Mouse (Mus musculus): ENCODE measurements around the gene C1qtnf5. TPM values are rescaled to one million over a fixed set of nuclear protein-coding genes. Genes with fewer than 3 reads are reported as not detected.

The C1qtnf5 gene
- polyA plus RNA-seq, 1 experiment: 7.0 TPM

DNA sequence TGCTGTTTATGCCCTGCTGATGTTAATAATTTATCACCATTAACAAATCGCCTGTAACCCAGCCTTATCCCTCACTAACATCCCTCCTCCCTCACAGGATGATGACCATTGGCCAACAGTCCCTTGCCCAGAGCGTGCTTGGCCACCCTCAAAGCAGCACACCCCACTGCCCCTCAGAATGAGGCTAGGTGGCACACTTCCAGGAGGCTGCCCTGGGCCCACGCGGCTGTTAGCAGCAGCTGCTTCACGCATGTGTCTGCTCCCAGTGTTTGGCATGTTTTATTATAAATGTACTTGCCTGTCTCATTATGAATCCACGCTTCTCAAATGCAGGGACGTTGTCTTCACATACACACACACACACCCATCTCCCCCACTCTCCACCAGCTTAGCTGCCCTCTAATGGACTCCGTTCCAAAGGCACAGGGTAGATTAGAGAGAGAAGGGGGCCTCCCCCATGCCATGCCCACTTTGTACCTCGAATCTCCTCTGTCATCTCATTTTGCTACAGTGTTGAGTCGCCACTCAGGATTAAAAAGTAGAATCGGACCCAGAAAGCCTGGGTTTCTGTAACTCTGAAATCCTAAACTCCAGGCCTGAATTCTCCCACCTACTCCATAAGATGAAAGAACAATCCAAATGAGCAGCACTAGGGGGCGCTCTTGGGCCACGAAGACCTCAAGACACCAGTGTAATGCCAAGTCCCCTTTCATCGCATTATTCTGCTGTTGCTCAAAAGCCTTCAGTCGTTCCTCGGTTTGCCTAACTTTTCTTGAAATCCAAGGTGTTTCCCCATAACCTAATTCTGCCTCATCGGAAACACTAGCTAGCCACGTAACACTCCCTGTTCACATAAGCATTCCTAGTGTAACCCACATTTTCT, 18.7 kb downstream of the C1qtnf5 start:
- Histone ChIP-seq H3K4me1 (ENCODE audit: control insufficient read depth, insufficient read depth, insufficient read length, low read length) (peaks cover 21% of the 10 kb centered on the region), H3K4me3 (ENCODE audit: low read depth, low read length) (no peak overlapping the region), H3K36me3 (ENCODE audit: control insufficient read depth, insufficient read depth, low read length) (no peaks in the 10 kb centered on the region), H3K27me3 (ENCODE audit: control insufficient read depth, insufficient read depth, low read length) (no peaks in the 10 kb centered on the region; the same call in 1 of the 2 replicates), H3K27ac (ENCODE audit: insufficient read depth, low read depth, low read length) (no peak overlapping the region)
- 34% methylated on average over 18 of the region's 18 CpGs for WGBS
- TF ChIP-seq CTCF (IDR thresholded peaks at IDR 0.05; ENCODE audit: extremely low read depth, insufficient read length, insufficient replicate concordance, low read depth, low read length) (peak; percentile 83; the same call in 1 of the 2 replicates), POLR2A (IDR thresholded peaks at IDR 0.05; ENCODE audit: low read depth, low read length) (no peak)

DNA sequence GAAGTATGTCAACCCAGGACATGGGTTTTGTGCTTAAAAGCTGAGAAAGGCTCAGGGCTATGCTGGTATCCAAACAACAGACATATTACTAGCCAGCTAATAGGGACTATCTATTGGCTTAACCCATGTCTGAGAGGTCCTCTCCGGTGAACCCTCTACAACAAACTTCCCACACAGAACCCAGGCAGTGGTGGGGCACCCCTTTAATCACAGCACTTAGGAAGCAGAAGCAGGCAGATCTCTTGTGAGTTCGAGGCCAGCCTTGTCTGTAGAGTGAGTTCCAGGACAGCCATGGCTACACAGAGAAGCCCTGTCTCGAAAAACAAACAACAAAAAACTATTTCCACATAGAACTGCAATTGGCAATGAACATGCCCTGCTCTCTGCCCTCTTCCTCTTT, 19.7 kb downstream of the C1qtnf5 start:
- H3K27ac ChIP-seq (ENCODE audit: insufficient read depth, low read depth, low read length): no peak overlapping the region
- 53% methylated on average over 3 of the region's 3 CpGs for WGBS
- H3K36me3 ChIP-seq (ENCODE audit: control insufficient read depth, insufficient read depth, low read length): no peaks in the 10 kb centered on the region
- H3K4me3 ChIP-seq (ENCODE audit: low read depth, low read length): no peak overlapping the region
- peaks cover 21% of the 10 kb centered on the region for H3K4me1 ChIP-seq (ENCODE audit: control insufficient read depth, insufficient read depth, insufficient read length, low read length)
- H3K27me3 ChIP-seq (ENCODE audit: control insufficient read depth, insufficient read depth, low read length): peaks cover 2% of the 10 kb centered on the region; the same call in 1 of the 2 replicates
- TF ChIP-seq CTCF (IDR thresholded peaks at IDR 0.05; ENCODE audit: extremely low read depth, insufficient read length, insufficient replicate concordance, low read depth, low read length) (no peak), POLR2A (IDR thresholded peaks at IDR 0.05; ENCODE audit: low read depth, low read length) (no peak)

DNA sequence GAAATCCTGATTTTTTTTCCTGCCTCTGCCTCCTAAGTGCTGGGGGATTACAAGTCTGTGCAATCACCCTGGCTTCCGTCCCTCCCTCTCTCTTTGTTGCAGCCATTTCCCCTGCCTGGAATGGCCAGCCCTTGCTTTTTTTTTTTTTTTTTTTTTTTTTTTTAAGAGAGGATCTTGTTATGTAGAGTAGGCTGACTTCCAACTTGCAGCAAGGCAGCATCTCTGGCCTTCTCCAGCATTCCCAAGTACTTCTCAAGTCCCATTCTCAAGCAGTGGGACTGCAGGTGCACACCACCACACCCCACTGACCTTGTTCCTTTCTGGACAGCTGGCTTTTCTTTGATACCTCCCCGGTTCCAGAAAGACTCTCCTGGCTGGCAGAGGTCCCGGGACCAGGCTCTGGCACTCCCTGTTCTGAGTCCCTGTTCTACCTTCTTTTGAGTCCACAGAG, 20.3 kb downstream of the C1qtnf5 start:
- Histone ChIP-seq H3K27ac (ENCODE audit: insufficient read depth, low read depth, low read length) (no peak overlapping the region), H3K27me3 (ENCODE audit: control insufficient read depth, insufficient read depth, low read length) (peaks cover 4% of the 10 kb centered on the region; the same call in 1 of the 2 replicates), H3K4me1 (ENCODE audit: control insufficient read depth, insufficient read depth, insufficient read length, low read length) (peaks cover 21% of the 10 kb centered on the region), H3K36me3 (ENCODE audit: control insufficient read depth, insufficient read depth, low read length) (no peaks in the 10 kb centered on the region), H3K4me3 (ENCODE audit: low read depth, low read length) (no peak overlapping the region)
- 20% methylated on average over 3 of the region's 3 CpGs for WGBS
- TF ChIP-seq POLR2A (IDR thresholded peaks at IDR 0.05; ENCODE audit: low read depth, low read length): no peak
- TF ChIP-seq CTCF (IDR thresholded peaks at IDR 0.05; ENCODE audit: extremely low read depth, insufficient read length, insufficient replicate concordance, low read depth, low read length): no peak

DNA sequence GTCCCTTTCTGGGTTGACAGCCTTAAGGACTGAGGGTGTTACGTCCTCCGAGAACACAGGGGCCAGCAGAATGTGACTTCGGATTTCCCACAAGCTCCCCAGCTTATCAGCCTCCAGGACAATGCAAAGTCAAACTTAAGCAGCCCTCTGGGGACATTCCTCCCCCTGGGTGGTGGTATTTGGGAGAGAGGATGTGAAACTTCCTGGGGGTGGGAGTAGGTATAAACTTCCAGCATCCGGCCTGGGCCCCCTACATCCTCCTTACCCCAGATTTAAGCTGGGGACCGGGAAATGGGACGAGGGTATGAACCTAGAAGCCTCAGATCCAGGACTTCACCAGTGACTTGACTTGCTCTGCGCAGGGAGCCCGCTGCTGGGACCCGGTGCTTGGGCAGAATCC, 22.6 kb downstream of the C1qtnf5 start:
- no peak for TF ChIP-seq POLR2A (IDR thresholded peaks at IDR 0.05; ENCODE audit: low read depth, low read length)
- no peak for TF ChIP-seq CTCF (IDR thresholded peaks at IDR 0.05; ENCODE audit: extremely low read depth, insufficient read length, insufficient replicate concordance, low read depth, low read length)
- Histone ChIP-seq H3K4me1 (ENCODE audit: control insufficient read depth, insufficient read depth, insufficient read length, low read length) (peaks cover 21% of the 10 kb centered on the region), H3K27ac (ENCODE audit: insufficient read depth, low read depth, low read length) (peak overlapping the region; percentile 75), H3K36me3 (ENCODE audit: control insufficient read depth, insufficient read depth, low read length) (no peaks in the 10 kb centered on the region), H3K4me3 (ENCODE audit: low read depth, low read length) (peak overlapping the region; percentile 58), H3K27me3 (ENCODE audit: control insufficient read depth, insufficient read depth, low read length) (peaks cover 22% of the 10 kb centered on the region)
- WGBS: 22% methylated on average over 9 of the region's 9 CpGs

DNA sequence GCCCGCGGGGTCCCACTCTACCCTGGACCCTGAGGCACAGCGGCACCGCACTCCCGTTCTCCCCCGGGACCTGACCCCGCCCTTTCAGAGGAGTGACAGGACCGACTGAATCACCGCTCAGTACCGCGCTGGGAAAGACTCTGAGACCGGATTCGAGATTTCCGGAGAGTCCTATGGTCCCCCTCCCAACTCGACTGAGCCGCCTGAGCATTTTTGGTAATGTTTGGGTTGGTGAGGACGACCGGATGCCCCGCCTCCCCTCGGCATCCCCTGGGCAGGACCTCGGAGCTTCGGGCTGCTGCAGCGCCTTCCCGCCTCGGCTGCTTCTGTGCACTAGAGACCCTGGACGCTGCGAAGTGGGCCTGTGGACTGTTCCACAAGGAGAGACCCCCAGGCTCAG, 23.0 kb downstream of the C1qtnf5 start:
- Histone ChIP-seq H3K27ac (ENCODE audit: insufficient read depth, low read depth, low read length) (peak overlapping the region; percentile 75), H3K27me3 (ENCODE audit: control insufficient read depth, insufficient read depth, low read length) (peaks cover 26% of the 10 kb centered on the region), H3K36me3 (ENCODE audit: control insufficient read depth, insufficient read depth, low read length) (no peaks in the 10 kb centered on the region), H3K4me3 (ENCODE audit: low read depth, low read length) (peak overlapping the region; percentile 58), H3K4me1 (ENCODE audit: control insufficient read depth, insufficient read depth, insufficient read length, low read length) (peaks cover 25% of the 10 kb centered on the region)
- under 1% methylated on average over 27 of the region's 27 CpGs for WGBS
- no peak; the same call in 1 of the 2 replicates for TF ChIP-seq POLR2A (IDR thresholded peaks at IDR 0.05; ENCODE audit: low read depth, low read length)
- no peak for TF ChIP-seq CTCF (IDR thresholded peaks at IDR 0.05; ENCODE audit: extremely low read depth, insufficient read length, insufficient replicate concordance, low read depth, low read length)

DNA sequence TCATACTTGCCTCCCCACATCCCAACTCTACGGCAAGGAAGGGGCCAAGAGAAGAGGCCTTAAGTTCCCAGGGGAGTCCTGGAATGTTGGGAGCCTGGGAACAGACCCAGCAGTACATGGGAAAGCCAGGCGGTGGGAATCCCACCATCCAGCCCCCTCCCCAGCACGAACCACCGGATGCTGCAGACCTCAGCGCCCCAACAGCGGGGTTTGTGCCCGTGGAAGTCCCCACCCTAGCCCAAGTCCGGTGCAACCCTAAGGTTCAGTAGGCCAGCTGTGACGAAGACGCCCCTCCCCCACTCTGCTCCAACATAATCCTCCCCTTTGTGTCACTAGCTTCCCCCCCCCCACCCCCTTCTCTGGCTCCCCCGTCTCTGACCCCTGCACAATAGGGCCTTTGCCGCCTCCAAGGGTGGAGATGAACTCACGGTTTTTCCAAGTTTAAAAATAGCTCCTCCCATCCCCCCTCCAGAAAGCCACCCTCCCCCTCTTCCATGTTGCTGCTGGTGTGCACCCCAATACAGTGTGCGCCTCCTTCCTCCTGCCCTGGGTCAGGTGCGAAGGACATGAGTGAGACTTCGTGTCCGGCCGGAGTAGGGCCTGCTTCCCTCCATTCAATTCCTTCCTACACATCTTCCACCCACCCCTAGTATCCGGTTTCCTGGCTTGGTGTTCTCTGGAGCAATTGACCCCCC, 23.7 kb downstream of the C1qtnf5 start:
- H3K27ac ChIP-seq (ENCODE audit: insufficient read depth, low read depth, low read length): peak overlapping the region; percentile 74
- H3K4me3 ChIP-seq (ENCODE audit: low read depth, low read length): peak overlapping the region; percentile 58; the same call in 1 of the 2 replicates
- no peak for TF ChIP-seq POLR2A (IDR thresholded peaks at IDR 0.05; ENCODE audit: low read depth, low read length)
- no peak for TF ChIP-seq CTCF (IDR thresholded peaks at IDR 0.05; ENCODE audit: extremely low read depth, insufficient read length, insufficient replicate concordance, low read depth, low read length)
- no peaks in the 10 kb centered on the region for H3K36me3 ChIP-seq (ENCODE audit: control insufficient read depth, insufficient read depth, low read length)
- H3K4me1 ChIP-seq (ENCODE audit: control insufficient read depth, insufficient read depth, insufficient read length, low read length): peaks cover 28% of the 10 kb centered on the region
- 33% methylated on average over 19 of the region's 19 CpGs for WGBS
- H3K27me3 ChIP-seq (ENCODE audit: control insufficient read depth, insufficient read depth, low read length): peaks cover 32% of the 10 kb centered on the region

DNA sequence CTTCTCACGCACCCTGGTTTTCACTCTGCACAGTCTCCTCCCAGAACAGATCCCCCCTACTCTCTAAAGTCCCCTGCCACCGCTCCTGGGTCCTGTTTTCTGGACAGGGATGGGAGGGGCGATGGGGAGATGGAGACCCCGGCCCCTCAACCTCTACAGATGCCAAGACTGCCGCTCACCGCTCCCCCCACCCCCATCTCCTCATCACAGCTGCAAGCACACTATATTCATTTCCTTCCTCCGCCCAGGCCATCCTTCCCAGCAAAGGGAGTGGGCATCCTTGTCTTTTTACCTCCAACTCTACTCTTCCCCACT, 24.2 kb downstream of the C1qtnf5 start:
- TF ChIP-seq CTCF (IDR thresholded peaks at IDR 0.05; ENCODE audit: extremely low read depth, insufficient read length, insufficient replicate concordance, low read depth, low read length): no peak
- no peak for TF ChIP-seq POLR2A (IDR thresholded peaks at IDR 0.05; ENCODE audit: low read depth, low read length)

More for the DNA sequence above, 24.2 kb downstream of the C1qtnf5 start:
- H3K27ac ChIP-seq (ENCODE audit: insufficient read depth, low read depth, low read length): peak overlapping the region; percentile 19; the same call in 1 of the 2 replicates
- peaks cover 28% of the 10 kb centered on the region for H3K4me1 ChIP-seq (ENCODE audit: control insufficient read depth, insufficient read depth, insufficient read length, low read length)
- no peaks in the 10 kb centered on the region for H3K36me3 ChIP-seq (ENCODE audit: control insufficient read depth, insufficient read depth, low read length)
- peaks cover 32% of the 10 kb centered on the region for H3K27me3 ChIP-seq (ENCODE audit: control insufficient read depth, insufficient read depth, low read length)
- WGBS: 66% methylated on average over 7 of the region's 7 CpGs
- H3K4me3 ChIP-seq (ENCODE audit: low read depth, low read length): no peak overlapping the region

Measured in small intestine, adult 2 months (tissue).